ENCODE assay signal across 9 mouse cellular contexts in the genomic region with DNA sequence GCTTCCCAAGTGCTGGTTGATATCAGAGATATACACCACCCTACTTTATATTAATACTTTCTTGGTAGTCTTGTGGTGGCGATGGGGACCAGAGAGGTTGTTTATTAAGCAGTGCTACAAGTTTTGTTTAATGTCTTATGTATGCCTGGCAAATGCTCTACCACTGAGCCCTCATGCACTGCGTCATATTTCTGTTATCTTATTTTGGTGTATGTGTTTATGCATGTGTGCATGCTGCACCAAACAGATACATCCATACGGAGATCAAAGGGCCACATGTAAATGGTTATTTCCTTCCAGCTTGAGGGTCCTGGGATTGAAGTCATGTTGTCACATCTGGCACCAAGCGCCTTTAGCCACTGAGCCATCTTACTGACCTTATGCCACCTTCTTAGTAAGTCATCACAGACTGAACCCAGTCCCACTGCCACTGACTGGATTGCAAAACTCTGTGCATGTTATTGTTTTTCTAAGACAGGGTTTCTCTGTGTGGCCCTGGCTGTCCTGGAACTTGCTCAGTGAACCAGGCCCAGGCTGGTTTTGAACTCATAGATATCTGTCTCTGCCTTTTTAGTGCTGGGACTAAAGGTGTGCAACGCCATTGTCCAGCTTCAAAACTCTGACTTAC. TPM values are rescaled to one million over a fixed set of nuclear protein-coding genes. Genes with fewer than 3 reads are reported as not detected.
A peak's percentile ranks its signal among the peaks of the same experiment; 100 is the strongest.
DNase-seq lines count a peak whose midpoint lies in the region; ATAC-seq and TF ChIP-seq lines count a peak whose summit lies in the region.
"Had no signal": no experiment of that assay in that cellular context is flagged by ENCODE, and none has a peak within 500 bp of the region (broad histone marks: within the 10 kb centered on the region; RNA-seq: fewer than 3 reads in every experiment).

No protein-coding gene starts in this region.

- no peak for TF ChIP-seq CTCF in bone marrow, adult 2 months (IDR thresholded peaks at IDR 0.05; ENCODE audit: control insufficient read depth, insufficient read depth, low read length)

- H3K4me2 ChIP-seq in hindbrain, embryonic 12.5 days (replicated peaks) = peak overlapping the region; percentile 75

- no peak for ATAC-seq in hindbrain, embryonic 12.5 days (ENCODE audit: low FRiP score)
- ATAC-seq in megakaryocyte progenitor cell, adult 5-6 weeks (replicated peaks; ENCODE audit: poor library complexity) = 0 out of 2 replicates have a peak, but pooled peaks have one; percentile 4
- no peak for ATAC-seq in frontal cortex, adult (ENCODE audit: low TSS enrichment)

- peak; percentile 76 for DNase-seq in heart, adult 11 months
- no peak for DNase-seq in heart, adult 18-20 months
- DNase-seq in adrenal gland, postnatal 14 days = no peak
- DNase-seq in ovary, adult 18-20 months (ENCODE audit: low spot score) = no peak
- DNase-seq: kidney, adult 2 months had no signal

- 75% methylated on average over 5 of the region's 5 CpGs for WGBS in bone marrow, adult 2 months
- WGBS in hindbrain, embryonic 12.5 days = 90% methylated on average over 5 of the region's 5 CpGs

- no peak overlapping the region for H3K27ac ChIP-seq in bone marrow, adult 2 months (ENCODE audit: control insufficient read depth, insufficient read depth, low read depth, low read length, poor library complexity)
- no peak overlapping the region for H3K27ac ChIP-seq in hindbrain, embryonic 12.5 days

- 0 out of 2 replicates have a peak, but pooled peaks cover 16% of the 10 kb centered on the region for H3K36me3 ChIP-seq in hindbrain, embryonic 12.5 days

- H3K27me3 ChIP-seq in hindbrain, embryonic 12.5 days = no peaks in the 10 kb centered on the region

- no peaks in the 10 kb centered on the region for H3K9me3 ChIP-seq in hindbrain, embryonic 12.5 days (replicated peaks)

- no peaks in the 10 kb centered on the region; the same call in 1 of the 2 replicates for H3K4me1 ChIP-seq in bone marrow, adult 2 months (ENCODE audit: control insufficient read depth, insufficient read depth, low read length)
- H3K4me1 ChIP-seq in hindbrain, embryonic 12.5 days = peaks cover 28% of the 10 kb centered on the region

- TF ChIP-seq POLR2A in bone marrow, adult 2 months (IDR thresholded peaks at IDR 0.05; ENCODE audit: borderline replicate concordance, control insufficient read depth, low read depth, low read length) = no peak

- peak overlapping the region; percentile 52 for H3K4me3 ChIP-seq in bone marrow, adult 2 months (replicated peaks; ENCODE audit: control insufficient read depth, low read depth, low read length)
- peak overlapping the region; percentile 87 for H3K4me3 ChIP-seq in hindbrain, embryonic 12.5 days

- peak overlapping the region; percentile 96; the same call in 1 of the 2 replicates for H3K9ac ChIP-seq in hindbrain, embryonic 12.5 days

RNA-seq across cellular contexts. Expression of a gene that starts 1.2 kb away (rescaled TPM):
- 1 to 10 TPM; 7.8 to 9.4 TPM for total RNA-seq in heart, adult 18-20 months (2021)
- polyA plus RNA-seq in bone marrow, adult 2 months (2011; ENCODE audit: insufficient read depth, insufficient read length, low replicate concordance, missing spikeins) = 54.6 and 81.6 TPM in 2 replicates
- 39.4 and 42.1 TPM in 2 replicates for polyA plus RNA-seq in hindbrain, embryonic 12.5 days (2016; fragmentation: Nextera tagmentation; extraction: Ambion mirVana)
- total RNA-seq in megakaryocyte progenitor cell, adult 5-6 weeks (2015) = 23.0 and 27.1 TPM in 2 replicates
- total RNA-seq in megakaryocyte progenitor cell, adult 5-6 weeks (2017) = 29.6 and 34.4 TPM in 2 replicates
- 21.0 and 24.7 TPM in 2 replicates for total RNA-seq in adrenal gland, postnatal 14 days (2021)

RNA-seq across cellular contexts. Expression of a gene that starts 1.3 kb away (rescaled TPM):
- total RNA-seq in heart, adult 18-20 months (2021) = 1,000 to 10,000 TPM; 1,460 to 1,539 TPM
- polyA plus RNA-seq in bone marrow, adult 2 months (2011; ENCODE audit: insufficient read depth, insufficient read length, low replicate concordance, missing spikeins) = 71.5 and 128 TPM in 2 replicates
- polyA plus RNA-seq in hindbrain, embryonic 12.5 days (2016; fragmentation: Nextera tagmentation; extraction: Ambion mirVana) = 467 and 468 TPM in 2 replicates
- 559 and 601 TPM in 2 replicates for total RNA-seq in megakaryocyte progenitor cell, adult 5-6 weeks (2015)
- 468 and 493 TPM in 2 replicates for total RNA-seq in megakaryocyte progenitor cell, adult 5-6 weeks (2017)
- 563 and 581 TPM in 2 replicates for total RNA-seq in adrenal gland, postnatal 14 days (2021)

RNA-seq across cellular contexts. Expression of a gene that starts 33.2 kb away (rescaled TPM):
- total RNA-seq in heart, adult 18-20 months (2021) = 1 to 10 TPM; 8.2 to 8.4 TPM
- 6.5 and 7.9 TPM in 2 replicates for polyA plus RNA-seq in bone marrow, adult 2 months (2011; ENCODE audit: insufficient read depth, insufficient read length, low replicate concordance, missing spikeins)
- polyA plus RNA-seq in hindbrain, embryonic 12.5 days (2016; fragmentation: Nextera tagmentation; extraction: Ambion mirVana) = 17.3 and 17.6 TPM in 2 replicates
- total RNA-seq in megakaryocyte progenitor cell, adult 5-6 weeks (2015) = 20.1 and 21.5 TPM in 2 replicates
- total RNA-seq in megakaryocyte progenitor cell, adult 5-6 weeks (2017) = 6.7 and 11.7 TPM in 2 replicates
- total RNA-seq in adrenal gland, postnatal 14 days (2021) = 10.3 and 13.4 TPM in 2 replicates

RNA-seq across cellular contexts. Expression of a gene that starts 49.6 kb away (rescaled TPM):
- under 1 TPM; 0.35 to 0.85 TPM for total RNA-seq in heart, adult 18-20 months (2021)
- 1.1 and 1.7 TPM in 2 replicates for polyA plus RNA-seq in bone marrow, adult 2 months (2011; ENCODE audit: insufficient read depth, insufficient read length, low replicate concordance, missing spikeins)
- polyA plus RNA-seq in hindbrain, embryonic 12.5 days (2016; fragmentation: Nextera tagmentation; extraction: Ambion mirVana) = 0.76 and 0.93 TPM in 2 replicates
- not detected in 2 replicates for total RNA-seq in megakaryocyte progenitor cell, adult 5-6 weeks (2015)
- not detected in 2 replicates for total RNA-seq in megakaryocyte progenitor cell, adult 5-6 weeks (2017)
- 14.6 and 184 TPM in 2 replicates for total RNA-seq in adrenal gland, postnatal 14 days (2021)
